8 mouse cellular contexts compared by ENCODE assay signal in genomic region chr11:45943891-45944642, GRCm38 (mm10). TPM values are rescaled to one million over a fixed set of nuclear protein-coding genes. Genes with fewer than 3 reads are reported as not detected.
DNase-seq lines count a peak whose midpoint lies in the region; ATAC-seq and TF ChIP-seq lines count a peak whose summit lies in the region.

No protein-coding gene starts in this region.

- no peak overlapping the region for H3K27ac ChIP-seq in kidney, adult 2 months (ENCODE audit: insufficient read depth, low read depth, low read length)
- H3K27ac ChIP-seq in ES-E14 (ENCODE audit: insufficient read depth, low read depth, low read length, poor library complexity, severe bottlenecking) = no peak overlapping the region
- H3K27ac ChIP-seq in heart, embryonic 14.5 days (replicated peaks in 1 of 2; ENCODE audit: control insufficient read depth in 1 of 2, insufficient read depth in 1 of 2, low read depth in 2 of 2, low read length in 2 of 2) = peak overlapping the region in 1 of 2 experiments; percentile 81; a peak in 2 of 4 replicates
- H3K27ac ChIP-seq in limb, embryonic 12.5 days = peak overlapping the region; percentile 56

- H3K4me3 ChIP-seq in kidney, adult 2 months (ENCODE audit: insufficient read depth, low read depth, low read length) = peak overlapping the region; percentile 92
- peak overlapping the region; percentile 75 to 92 for H3K4me3 ChIP-seq in ES-E14 (ENCODE audit: insufficient read depth in 1 of 2, low read depth in 1 of 2, low read length in 2 of 2, poor library complexity in 1 of 2, severe bottlenecking in 1 of 2)
- H3K4me3 ChIP-seq in heart, embryonic 14.5 days (ENCODE audit: control insufficient read depth in 1 of 2, insufficient read depth in 1 of 2, low read depth in 1 of 2, low read length in 2 of 2) = peak overlapping the region; percentile 65 to 94
- H3K4me3 ChIP-seq in limb, embryonic 12.5 days (replicated peaks) = peak overlapping the region; percentile 86

- WGBS in kidney, adult 2 months = under 1% methylated on average over 49 of the region's 49 CpGs
- under 1% methylated on average over 49 of the region's 49 CpGs for WGBS in heart, embryonic 14.5 days
- under 1% methylated on average over 49 of the region's 49 CpGs for WGBS in limb, embryonic 12.5 days

- DNase-seq in kidney, adult 2 months = no peak
- no peak for DNase-seq in kidney, postnatal 14 days
- DNase-seq in ES-E14 (ENCODE audit: low read depth, low spot score) = no peak
- DNase-seq in cerebellum, adult 9-11 months = peak; percentile 58
- DNase-seq in naive thymus-derived CD4-positive, alpha-beta T cell, adult 2 months (ENCODE audit: low read depth) = peak; percentile 52
- DNase-seq in ovary, adult 18-20 months (ENCODE audit: low spot score) = no peak

- TF ChIP-seq CTCF in kidney, adult 2 months (conservative IDR thresholded peaks at IDR 0.05; ENCODE audit: insufficient read depth, insufficient read length, low read depth, low read length) = no peak

- in situ Hi-C loops in ES-E14 (cut with MboI; ENCODE audit: low sequenced_read_pairs in 2 of 2, unreplicated experiment in 2 of 2) = no loop called here

- no peak for TF ChIP-seq POLR2A in kidney, adult 2 months (IDR thresholded peaks at IDR 0.05; ENCODE audit: low read depth, low read length)

- peak overlapping the region; percentile 95 for H3K4me2 ChIP-seq in heart, embryonic 14.5 days (ENCODE audit: low read length)
- H3K4me2 ChIP-seq in limb, embryonic 12.5 days = peak overlapping the region; percentile 88

- peak overlapping the region; percentile 78 for H3K9ac ChIP-seq in ES-E14 (ENCODE audit: insufficient read depth, low read depth, low read length, poor library complexity, severe bottlenecking)
- peak overlapping the region; percentile 94 for H3K9ac ChIP-seq in heart, embryonic 14.5 days (ENCODE audit: low read length)
- H3K9ac ChIP-seq in limb, embryonic 12.5 days (replicated peaks) = peak overlapping the region; percentile 84

- ATAC-seq in heart, embryonic 14.5 days (ENCODE audit: insufficient number of reproducible peaks, insufficient read depth, low FRiP score, low read depth) = peak; percentile 42
- ATAC-seq in limb, embryonic 12.5 days (ENCODE audit: insufficient number of reproducible peaks, insufficient read depth, low FRiP score, low TSS enrichment, low read depth) = peak; percentile 50

- no peaks in the 10 kb centered on the region for H3K36me3 ChIP-seq in kidney, adult 2 months (ENCODE audit: control insufficient read depth, insufficient read depth, low read length)
- H3K36me3 ChIP-seq in ES-E14 (ENCODE audit: control insufficient read depth, insufficient read depth, low read length, poor library complexity, severe bottlenecking) = peaks cover 3% of the 10 kb centered on the region; the same call in 1 of the 2 replicates
- peaks cover 8% of the 10 kb centered on the region for H3K36me3 ChIP-seq in heart, embryonic 14.5 days (ENCODE audit: control insufficient read depth, insufficient read depth, low read length)
- H3K36me3 ChIP-seq in limb, embryonic 12.5 days = peaks cover 5% of the 10 kb centered on the region; the same call in 1 of the 2 replicates

- no peaks in the 10 kb centered on the region for H3K27me3 ChIP-seq in kidney, adult 2 months (replicated peaks; ENCODE audit: control insufficient read depth, insufficient read depth, low read length)
- H3K27me3 ChIP-seq in heart, embryonic 14.5 days (ENCODE audit: control insufficient read depth, insufficient read depth, low read length) = no peaks in the 10 kb centered on the region
- no peaks in the 10 kb centered on the region for H3K27me3 ChIP-seq in limb, embryonic 12.5 days

- H3K9me3 ChIP-seq in ES-E14 (ENCODE audit: control insufficient read depth, insufficient read depth, low read depth, low read length) = no peaks in the 10 kb centered on the region
- no peaks in the 10 kb centered on the region for H3K9me3 ChIP-seq in heart, embryonic 14.5 days (ENCODE audit: control insufficient read depth, low read length)
- H3K9me3 ChIP-seq in limb, embryonic 12.5 days = no peaks in the 10 kb centered on the region

- no peaks in the 10 kb centered on the region for H3K4me1 ChIP-seq in kidney, adult 2 months (ENCODE audit: control insufficient read depth, insufficient read depth, low read length)
- peaks cover 0 to 3% of the 10 kb centered on the region in 2 experiments; a peak in 1 of 4 replicates for H3K4me1 ChIP-seq in ES-E14 (ENCODE audit: control insufficient read depth in 2 of 2, insufficient read depth in 2 of 2, low read length in 2 of 2, poor library complexity in 1 of 2)
- H3K4me1 ChIP-seq in heart, embryonic 14.5 days (ENCODE audit: control insufficient read depth in 2 of 2, insufficient read depth in 2 of 2, low read length in 2 of 2) = peaks cover 8 to 18% of the 10 kb centered on the region in 2 experiments; a peak in 2 of 4 replicates
- H3K4me1 ChIP-seq in limb, embryonic 12.5 days (replicated peaks) = peaks cover 13% of the 10 kb centered on the region

TF ChIP-seq in ES-E14, 5 proteins besides CTCF, POLR2A, EP300 and RAD21:
- TF ChIP-seq MAFK (IDR thresholded peaks at IDR 0.05; ENCODE audit: insufficient read depth, low read depth, low read length) (no peak), HCFC1 (IDR thresholded peaks at IDR 0.05; ENCODE audit: borderline replicate concordance, insufficient read depth, low read length) (no peak), CHD2 (IDR thresholded peaks at IDR 0.05; ENCODE audit: low read depth, low read length) (no peak), ZC3H11A (IDR thresholded peaks at IDR 0.05; ENCODE audit: borderline replicate concordance, low read depth, low read length) (no peak), ZNF384 (IDR thresholded peaks at IDR 0.05; ENCODE audit: low read depth, low read length) (no peak)
TF ChIP-seq in ES-E14: peak in this region for 0.

RNA-seq across cellular contexts. Expression of gene Lsm11, which starts 0.7 kb away (rescaled TPM):
- polyA plus RNA-seq in kidney, adult 2 months (2012; rRNA removed) = 2.1 TPM in 2 replicates
- 7.7 and 7.9 TPM in 2 replicates for total RNA-seq in ES-E14 (2012; rRNA removed)
- 9.4 and 9.8 TPM in 2 replicates for polyA plus RNA-seq in heart, embryonic 14.5 days (2014; fragmentation: Nextera tagmentation; extraction: Ambion mirVana)
- polyA plus RNA-seq in limb, embryonic 12.5 days (2016; fragmentation: Nextera tagmentation; extraction: Ambion mirVana) = 9.7 and 10.0 TPM in 2 replicates

RNA-seq across cellular contexts. Expression of gene Thg1l, which starts 11.2 kb away (rescaled TPM):
- 4.8 and 7.9 TPM in 2 replicates for polyA plus RNA-seq in kidney, adult 2 months (2012; rRNA removed)
- 22.8 and 25.7 TPM in 2 replicates for total RNA-seq in ES-E14 (2012; rRNA removed)
- polyA plus RNA-seq in heart, embryonic 14.5 days (2014; fragmentation: Nextera tagmentation; extraction: Ambion mirVana) = 7.0 and 8.5 TPM in 2 replicates
- 14.5 and 14.8 TPM in 2 replicates for polyA plus RNA-seq in limb, embryonic 12.5 days (2016; fragmentation: Nextera tagmentation; extraction: Ambion mirVana)

RNA-seq across cellular contexts. Expression of gene Sox30, which starts 36.0 kb away (rescaled TPM):
- 0.05 and 0.11 TPM in 2 replicates for polyA plus RNA-seq in kidney, adult 2 months (2012; rRNA removed)
- total RNA-seq in ES-E14 (2012; rRNA removed) = 0.04 and 0.21 TPM in 2 replicates
- 0.26 and 0.30 TPM in 2 replicates for polyA plus RNA-seq in heart, embryonic 14.5 days (2014; fragmentation: Nextera tagmentation; extraction: Ambion mirVana)
- polyA plus RNA-seq in limb, embryonic 12.5 days (2016; fragmentation: Nextera tagmentation; extraction: Ambion mirVana) = 0.31 and 0.41 TPM in 2 replicates

Comparison
In these comparisons a context has a peak if more than half of its experiments do, and no peak if none do; other contexts are left out.
1. DNase-seq: peak in cerebellum, adult 9-11 months (single experiment) and naive thymus-derived CD4-positive, alpha-beta T cell, adult 2 months (single experiment); none in kidney, adult 2 months (single experiment), kidney, postnatal 14 days (single experiment), ES-E14 (single experiment) and ovary, adult 18-20 months (single experiment).
2. Peak in every context shown above with its lines, with median percentiles within 50 percentile points of each other: H3K4me3 ChIP-seq and H3K9ac ChIP-seq.